Mouse (Mus musculus) MEL (cell line): ENCODE results near the gene Fam227b.

ENCODE experiments used
- CHD1 ChIP-seq: IDR thresholded peaks from 2 replicates; pipeline ENCODE4 v1.6.1; 2012; ENCODE audit warnings: low read depth, mild to moderate bottlenecking, inconsistent platforms, low read length, improper control_type of control experiment
- CTCF ChIP-seq, 3 experiments: IDR thresholded peaks in 2 of 3; conservative IDR thresholded peaks in 1 of 3; 2 replicates each; pipeline ENCODE4 v1.5.1; 2011 to 2012; ENCODE audit warnings: low read length in 3 of 3, low read depth in 2 of 3, mild to moderate bottlenecking in 2 of 3, improper control_type of control experiment in 1 of 3, inconsistent platforms in 1 of 3, mixed read lengths in 1 of 3, moderate library complexity in 1 of 3; ENCODE audit not compliant: control insufficient read depth in 1 of 3, insufficient read depth in 1 of 3, poor library complexity in 1 of 3, severe bottlenecking in 1 of 3
- GATA1 ChIP-seq: IDR thresholded peaks from 2 replicates; pipeline ENCODE4 v1.6.1; 2011; ENCODE audit warnings: low read depth, low read length, improper control_type of control experiment
- POLR2A ChIP-seq, 2 experiments: IDR thresholded peaks; 2 replicates each; pipeline ENCODE4 v1.6.1; 2011 to 2012; ENCODE audit warnings: low read length in 2 of 2, mild to moderate bottlenecking in 2 of 2, control low read depth in 1 of 2, improper control_type of control experiment in 1 of 2, low read depth in 1 of 2, moderate library complexity in 1 of 2; ENCODE audit not compliant: control insufficient read depth in 1 of 2, insufficient read depth in 1 of 2, poor library complexity in 1 of 2

- no peak for TF ChIP-seq POLR2A (IDR thresholded peaks at IDR 0.05; ENCODE audit: control insufficient read depth in 1 of 2, insufficient read depth in 1 of 2, low read depth in 1 of 2, low read length in 2 of 2, poor library complexity in 1 of 2)
- TF ChIP-seq CTCF (IDR thresholded peaks at IDR 0.05 in 2 of 3, conservative IDR thresholded peaks at IDR 0.05 in 1 of 3; ENCODE audit: control insufficient read depth in 1 of 3, insufficient read depth in 1 of 3, low read depth in 2 of 3, low read length in 3 of 3, poor library complexity in 1 of 3, severe bottlenecking in 1 of 3) = no peak
- TF ChIP-seq GATA1 = no peak
- TF ChIP-seq CHD1 = no peak
These were observed 15.2 kb upstream of the Fam227b start for GRCm38 (mm10) chr2:126166848-126167617.
